Mouse (Mus musculus) heart, embryonic 14.5 days (tissue): ENCODE measurements at regions not wholly inside any gene's neighbourhood (a gene's known extent, or its start where the extent isn't known, plus 50 kb on each side); places are given as distances from the start of the nearest gene placed in this dataset.

Experiments
- ATAC-seq: fragments of 200-750 bp; cut with Nextera tagmentation; 2 replicates; pipeline ENCODE4 v1.8.0; 2017; ENCODE audit warnings: low read depth, moderate TSS enrichment; ENCODE audit not compliant: insufficient number of reproducible peaks, insufficient read depth, low FRiP score
- H3K27ac ChIP-seq, 2 experiments: fragments of 200-500 bp in 1 of 2; fragments of 300-500 bp in 1 of 2; sonication (generic) in 1 of 2; replicated peaks in 1 of 2; 2 replicates each; pipeline ENCODE4 v1.5.1; 2012 to 2014; ENCODE audit warnings: low read depth in 2 of 2, low read length in 2 of 2, control low read depth in 1 of 2, mild to moderate bottlenecking in 1 of 2, mixed read lengths in 1 of 2; ENCODE audit not compliant: control insufficient read depth in 1 of 2, insufficient read depth in 1 of 2
- H3K27me3 ChIP-seq: fragments of 300-500 bp; sonication (generic); 2 replicates; pipeline ENCODE4 v1.6.1; 2014; ENCODE audit warnings: mild to moderate bottlenecking, low read length, control low read depth; ENCODE audit not compliant: control insufficient read depth, insufficient read depth
- H3K36me3 ChIP-seq: fragments of 300-500 bp; sonication (generic); 2 replicates; pipeline ENCODE4 v1.6.1; 2014; ENCODE audit warnings: mild to moderate bottlenecking, control low read depth, low read length, mixed read lengths; ENCODE audit not compliant: control insufficient read depth, insufficient read depth
- H3K4me1 ChIP-seq, 2 experiments: fragments of 200-500 bp in 1 of 2; fragments of 300-500 bp in 1 of 2; sonication (generic) in 1 of 2; 2 replicates each; pipeline ENCODE4 v1.6.1; 2012 to 2014; ENCODE audit warnings: low read length in 2 of 2, control low read depth in 1 of 2, mixed read lengths in 1 of 2; ENCODE audit not compliant: control insufficient read depth in 2 of 2, insufficient read depth in 2 of 2
- H3K4me2 ChIP-seq: fragments of 300-500 bp; sonication (generic); 2 replicates; pipeline ENCODE4 v1.6.1; 2014; ENCODE audit warnings: mild to moderate bottlenecking, low read length
- H3K4me3 ChIP-seq, 2 experiments: fragments of 200-500 bp in 1 of 2; fragments of 300-500 bp in 1 of 2; sonication (generic) in 1 of 2; 2 replicates each; pipeline ENCODE4 v1.5.1; 2012 to 2014; ENCODE audit warnings: low read length in 2 of 2, mild to moderate bottlenecking in 2 of 2, control low read depth in 1 of 2, low read depth in 1 of 2, moderate library complexity in 1 of 2; ENCODE audit not compliant: control insufficient read depth in 1 of 2, insufficient read depth in 1 of 2
- H3K9ac ChIP-seq: fragments of 300-500 bp; sonication (generic); 2 replicates; pipeline ENCODE4 v1.6.1; 2014; ENCODE audit warnings: mild to moderate bottlenecking, low read length
- H3K9me3 ChIP-seq: fragments of 300-500 bp; sonication (generic); 2 replicates; pipeline ENCODE4 v1.6.1; 2016; ENCODE audit warnings: low read length, control low read depth; ENCODE audit not compliant: control insufficient read depth
- WGBS: fragments of 180-500 bp; shearing (Covaris S2); extraction: QIAGEN DNeasy Blood & Tissue Kit; methylation state at CpG from one replicate; pipeline ENCODE4 v1.1.7; 2014; 5-methylcytosine and 5-hydroxymethylcytosine counted together

- no peaks in the 10 kb centered on the region for H3K9me3 ChIP-seq
- 84% methylated on average over 8 of the region's 8 CpGs for WGBS
These were observed 53.2 kb downstream of the Gm815 start for GRCm38 (mm10) chr19:26938911-26939310.

GRCm38 (mm10) chr19:26944006-26944405, 58.3 kb downstream of the Gm815 start:
- Histone ChIP-seq H3K4me3 (no peak overlapping the region), H3K9ac (no peak overlapping the region), H3K27ac (no peak overlapping the region), H3K4me1 (peaks cover 0 to 2% of the 10 kb centered on the region in 2 experiments; a peak in 2 of 4 replicates), H3K9me3 (no peaks in the 10 kb centered on the region), H3K4me2 (no peak overlapping the region), H3K27me3 (no peaks in the 10 kb centered on the region), H3K36me3 (no peaks in the 10 kb centered on the region)
- 84% methylated on average over 2 of the region's 2 CpGs for WGBS
- ATAC-seq: no peak

More at GRCm38 (mm10) chr19:26938911-26939310, 53.2 kb downstream of the Gm815 start:
- no peak for ATAC-seq
- Histone ChIP-seq H3K27me3 (no peaks in the 10 kb centered on the region), H3K27ac (no peak overlapping the region), H3K4me1 (peaks cover 2 to 5% of the 10 kb centered on the region in 2 experiments; a peak in 3 of 4 replicates), H3K4me2 (no peak overlapping the region), H3K4me3 (no peak overlapping the region), H3K36me3 (no peaks in the 10 kb centered on the region), H3K9ac (no peak overlapping the region)

- no peaks in the 10 kb centered on the region for H3K27me3 ChIP-seq
- no peak overlapping the region for H3K9ac ChIP-seq
- 81% methylated on average over 3 of the region's 3 CpGs for WGBS
- no peak overlapping the region for H3K27ac ChIP-seq
- no peak for ATAC-seq
- no peaks in the 10 kb centered on the region for H3K9me3 ChIP-seq
- no peak overlapping the region for H3K4me3 ChIP-seq
- no peaks in the 10 kb centered on the region for H3K36me3 ChIP-seq
- peaks cover 0 to 2% of the 10 kb centered on the region in 2 experiments; a peak in 2 of 4 replicates for H3K4me1 ChIP-seq
- H3K4me2 ChIP-seq: no peak overlapping the region
These were observed 60.9 kb downstream of the Gm815 start for GRCm38 (mm10) chr19:26946562-26946961.

GRCm38 (mm10) chr19:26948479-26948878, 62.8 kb downstream of the Gm815 start:
- ATAC-seq: no peak
- no peak overlapping the region for H3K9ac ChIP-seq
- no peak overlapping the region for H3K4me3 ChIP-seq
- no peak overlapping the region for H3K27ac ChIP-seq
- H3K27me3 ChIP-seq: no peaks in the 10 kb centered on the region
- no peaks in the 10 kb centered on the region for H3K4me1 ChIP-seq
- WGBS: 93% methylated on average over 2 of the region's 2 CpGs
- no peaks in the 10 kb centered on the region for H3K36me3 ChIP-seq
- no peak overlapping the region for H3K4me2 ChIP-seq
- no peaks in the 10 kb centered on the region for H3K9me3 ChIP-seq

- Histone ChIP-seq H3K27me3 (no peaks in the 10 kb centered on the region), H3K36me3 (no peaks in the 10 kb centered on the region), H3K9ac (no peak overlapping the region), H3K27ac (no peak overlapping the region), H3K9me3 (no peaks in the 10 kb centered on the region), H3K4me2 (no peak overlapping the region), H3K4me1 (no peaks in the 10 kb centered on the region), H3K4me3 (no peak overlapping the region)
- WGBS: 85% methylated on average over 4 of the region's 4 CpGs
- ATAC-seq: no peak
These were observed 63.5 kb downstream of the Gm815 start for GRCm38 (mm10) chr19:26949153-26949552.

GRCm38 (mm10) chr19:26953348-26953747, 67.7 kb downstream of the Gm815 start:
- no peaks in the 10 kb centered on the region for H3K9me3 ChIP-seq
- H3K27ac ChIP-seq: no peak overlapping the region
- no peak overlapping the region for H3K9ac ChIP-seq
- no peak overlapping the region for H3K4me2 ChIP-seq
- H3K4me3 ChIP-seq: no peak overlapping the region
- H3K27me3 ChIP-seq: no peaks in the 10 kb centered on the region
- ATAC-seq: no peak
- H3K36me3 ChIP-seq: no peaks in the 10 kb centered on the region
- H3K4me1 ChIP-seq: no peaks in the 10 kb centered on the region
- WGBS: 80% methylated on average over 8 of the region's 8 CpGs

GRCm38 (mm10) chr19:26966055-26966760, 80.5 kb downstream of the Gm815 start:
- H3K9me3 ChIP-seq: no peaks in the 10 kb centered on the region
- WGBS: 91% methylated on average over 6 of the region's 6 CpGs
- H3K27ac ChIP-seq: no peak overlapping the region
- H3K36me3 ChIP-seq: no peaks in the 10 kb centered on the region
- no peak for ATAC-seq
- H3K4me2 ChIP-seq: no peak overlapping the region
- H3K4me3 ChIP-seq: no peak overlapping the region
- H3K4me1 ChIP-seq: no peaks in the 10 kb centered on the region; a peak in 1 of 4 replicates
- H3K27me3 ChIP-seq: no peaks in the 10 kb centered on the region
- H3K9ac ChIP-seq: no peak overlapping the region

GRCm38 (mm10) chr19:26973058-26973457, 87.4 kb downstream of the Gm815 start:
- Histone ChIP-seq H3K9ac (no peak overlapping the region), H3K27ac (no peak overlapping the region), H3K4me2 (no peak overlapping the region), H3K9me3 (no peaks in the 10 kb centered on the region), H3K4me3 (no peak overlapping the region), H3K4me1 (peaks cover 13 to 20% of the 10 kb centered on the region in 2 experiments), H3K27me3 (no peaks in the 10 kb centered on the region), H3K36me3 (no peaks in the 10 kb centered on the region)
- ATAC-seq: no peak
- 67% methylated on average over 1 of the region's 1 CpGs for WGBS
